Mouse (Mus musculus) intestine, embryonic 16.5 days (tissue): ENCODE data around the gene Nckipsd. TPM values are rescaled to one million over a fixed set of nuclear protein-coding genes. Genes with fewer than 3 reads are reported as not detected.
A peak's percentile ranks its signal among the peaks of the same experiment; 100 is the strongest.

ENCODE experiments used
- ATAC-seq: fragments of 200-750 bp; cut with Nextera tagmentation; 2 replicates; pipeline ENCODE4 v1.8.0; 2017; ENCODE audit warnings: moderate TSS enrichment, moderate library complexity
- H3K27ac ChIP-seq: fragments of 300-500 bp; sonication (generic); 2 replicates; pipeline ENCODE4 v1.5.1; 2014; ENCODE audit warnings: mild to moderate bottlenecking, low read length
- H3K27me3 ChIP-seq: fragments of 300-500 bp; sonication (generic); replicated peaks from 2 replicates; pipeline ENCODE4 v1.6.1; 2014; ENCODE audit warnings: low read length, control low read depth, mixed read lengths; ENCODE audit not compliant: control insufficient read depth, insufficient read depth
- H3K36me3 ChIP-seq: fragments of 300-500 bp; sonication (generic); 2 replicates; pipeline ENCODE4 v1.6.1; 2014; ENCODE audit warnings: low read length, control low read depth; ENCODE audit not compliant: control insufficient read depth, insufficient read depth
- H3K4me1 ChIP-seq: fragments of 300-500 bp; sonication (generic); 2 replicates; pipeline ENCODE4 v1.6.1; 2014; ENCODE audit warnings: low read length, control low read depth, mixed read lengths; ENCODE audit not compliant: control insufficient read depth, insufficient read depth
- H3K4me2 ChIP-seq: fragments of 300-500 bp; sonication (generic); 2 replicates; pipeline ENCODE4 v1.6.1; 2014; ENCODE audit warnings: low read depth, low read length, control low read depth
- H3K4me3 ChIP-seq: fragments of 300-500 bp; sonication (generic); 2 replicates; pipeline ENCODE4 v1.5.1; 2014; ENCODE audit warnings: mild to moderate bottlenecking, low read length
- H3K9ac ChIP-seq: fragments of 300-500 bp; sonication (generic); 2 replicates; pipeline ENCODE4 v1.6.1; 2014; ENCODE audit warnings: low read depth, low read length
- H3K9me3 ChIP-seq: fragments of 300-500 bp; sonication (generic); 2 replicates; pipeline ENCODE4 v1.6.1; 2016; ENCODE audit warnings: low read length, control low read depth; ENCODE audit not compliant: control insufficient read depth
- WGBS: fragments of 180-500 bp; shearing (Covaris S2); extraction: QIAGEN DNeasy Blood & Tissue Kit; methylation state at CpG from one replicate; pipeline ENCODE4 v1.1.7; 2014; 5-methylcytosine and 5-hydroxymethylcytosine counted together
- polyA plus RNA-seq: library from polyadenylated mRNA; unstranded; fragments of >200 nt; fragmentation: Nextera tagmentation; extraction: Ambion mirVana; gene quantifications from 2 replicates; pipeline ENCODE4 v1.2.1, GENCODE M21; 2015

Nckipsd gene
- 11.3 and 14.5 TPM in 2 replicates for polyA plus RNA-seq

DNA sequence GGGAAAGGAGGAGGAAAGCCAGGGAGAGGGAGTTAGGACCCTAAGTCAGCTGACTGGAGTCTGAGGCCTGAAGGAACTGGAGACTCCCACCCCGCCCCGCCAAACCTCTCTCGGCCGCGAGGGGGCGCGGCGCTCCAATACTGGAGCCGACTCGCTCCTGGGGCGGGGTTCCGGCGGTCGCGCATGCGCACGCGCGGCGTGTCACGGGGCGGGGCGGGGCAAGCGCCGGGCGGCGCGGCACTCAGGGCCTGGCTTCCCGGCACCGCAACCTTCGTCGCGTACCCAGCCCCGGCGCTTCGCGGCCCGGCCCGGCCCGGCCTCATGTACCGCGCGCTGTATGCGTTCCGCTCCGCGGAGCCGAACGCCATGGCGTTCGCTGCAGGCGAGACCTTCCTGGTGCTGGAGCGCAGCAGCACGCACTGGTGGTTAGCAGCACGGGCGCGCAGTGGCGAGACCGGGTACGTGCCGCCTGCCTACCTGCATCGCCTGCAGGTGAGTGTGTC lies at the start of gene Nckipsd:
Nckipsd (plus strand) TSS at position 206 of the 503 bp plus-strand sequence.
- Histone ChIP-seq H3K9ac (peak within 1 kb of the TSS; percentile 88), H3K36me3 (peaks cover 22% of the 10 kb centered on the region), H3K4me2 (peak within 1 kb of the TSS; percentile 92), H3K4me1 (peaks cover 15% of the 10 kb centered on the region), H3K9me3 (no peaks in the 10 kb centered on the region), H3K27ac (peak within 1 kb of the TSS; percentile 1; the same call in 1 of the 2 replicates), H3K27me3 (no peaks in the 10 kb centered on the region), H3K4me3 (peak within 1 kb of the TSS; percentile 83)
- WGBS: under 1% methylated on average over 62 of the region's 62 CpGs
- ATAC-seq: peak; percentile 92

DNA sequence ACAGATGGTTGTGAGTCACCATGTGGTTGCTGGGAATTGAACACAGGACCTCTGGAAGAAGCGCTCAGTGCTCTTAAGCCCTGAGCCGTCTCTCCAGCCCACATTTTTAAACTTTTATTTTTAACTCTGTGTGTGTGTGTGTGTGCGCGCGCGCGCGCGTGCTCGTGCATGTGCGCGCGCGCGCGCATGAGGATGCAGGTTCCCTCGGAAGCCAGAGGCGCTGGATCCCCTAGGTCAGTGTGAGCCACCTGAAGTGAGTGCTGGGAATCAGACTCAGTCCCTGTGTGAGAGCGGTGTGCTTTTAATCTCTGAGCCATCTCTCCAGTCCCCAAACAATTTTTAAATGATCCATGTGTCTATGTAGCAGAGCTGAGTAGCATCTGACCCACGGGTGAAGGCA lies 49.0 kb upstream of the Nckipsd start:
- Histone ChIP-seq H3K36me3 (no peaks in the 10 kb centered on the region), H3K9me3 (no peaks in the 10 kb centered on the region; the same call in 1 of the 2 replicates), H3K27ac (no peak overlapping the region), H3K27me3 (no peaks in the 10 kb centered on the region), H3K4me1 (no peaks in the 10 kb centered on the region), H3K4me3 (no peak overlapping the region), H3K9ac (no peak overlapping the region), H3K4me2 (no peak overlapping the region)
- WGBS: 93% methylated on average over 20 of the region's 20 CpGs
- no peak for ATAC-seq

GRCm38 (mm10) chr9:108759805-108760204 lies 48.4 kb upstream of the Nckipsd start:
- Histone ChIP-seq H3K4me1 (no peaks in the 10 kb centered on the region), H3K36me3 (no peaks in the 10 kb centered on the region), H3K27ac (no peak overlapping the region), H3K9ac (no peak overlapping the region), H3K4me2 (no peak overlapping the region), H3K27me3 (no peaks in the 10 kb centered on the region), H3K9me3 (no peaks in the 10 kb centered on the region; the same call in 1 of the 2 replicates), H3K4me3 (no peak overlapping the region)
- 59% methylated on average over 2 of the region's 2 CpGs for whole genome bisulfite sequencing
- no peak for ATAC-seq

GRCm38 (mm10) chr9:108761561-108761960 lies 46.6 kb upstream of the Nckipsd start:
- no peaks in the 10 kb centered on the region for H3K27me3 ChIP-seq
- ATAC-seq: no peak
- no peak overlapping the region for H3K9ac ChIP-seq
- H3K4me3 ChIP-seq: no peak overlapping the region
- no peaks in the 10 kb centered on the region for H3K4me1 ChIP-seq
- H3K36me3 ChIP-seq: no peaks in the 10 kb centered on the region
- no peak overlapping the region for H3K27ac ChIP-seq
- no peaks in the 10 kb centered on the region; the same call in 1 of the 2 replicates for H3K9me3 ChIP-seq
- H3K4me2 ChIP-seq: no peak overlapping the region

DNA sequence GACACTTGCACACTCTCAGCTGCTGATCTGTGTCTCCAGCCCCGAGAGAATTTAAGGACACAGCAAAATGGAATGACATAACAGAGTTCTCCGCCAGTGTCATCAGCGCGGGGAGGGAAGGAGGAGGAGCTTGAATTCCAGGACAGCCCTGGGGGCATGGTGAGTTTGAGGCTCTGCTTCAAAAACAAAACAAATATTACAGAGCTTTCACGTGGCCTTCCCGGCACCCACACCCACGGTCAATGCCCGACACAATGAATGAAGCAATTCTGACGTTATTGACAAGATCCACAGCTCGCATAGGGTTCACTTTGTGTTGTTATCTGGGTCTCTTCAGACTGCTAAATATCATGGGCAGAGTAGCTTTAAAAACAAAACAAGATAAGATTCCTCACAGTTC lies 43.2 kb upstream of the Nckipsd start:
- no peaks in the 10 kb centered on the region for H3K4me1 ChIP-seq
- no peaks in the 10 kb centered on the region for H3K27me3 ChIP-seq
- H3K9me3 ChIP-seq: no peaks in the 10 kb centered on the region
- ATAC-seq: no peak
- H3K36me3 ChIP-seq: no peaks in the 10 kb centered on the region
- no peak overlapping the region for H3K27ac ChIP-seq
- WGBS: 60% methylated on average over 10 of the region's 10 CpGs
- no peak overlapping the region for H3K4me2 ChIP-seq
- no peak overlapping the region for H3K9ac ChIP-seq
- no peak overlapping the region for H3K4me3 ChIP-seq

- Histone ChIP-seq H3K36me3 (no peaks in the 10 kb centered on the region), H3K9me3 (no peaks in the 10 kb centered on the region), H3K27ac (no peak overlapping the region), H3K4me1 (0 out of 2 replicates have a peak, but pooled peaks cover 4% of the 10 kb centered on the region), H3K4me2 (no peak overlapping the region), H3K9ac (no peak overlapping the region), H3K4me3 (no peak overlapping the region), H3K27me3 (no peaks in the 10 kb centered on the region)
- no peak for ATAC-seq
- WGBS: 84% methylated on average over 4 of the region's 4 CpGs
These were observed 31.6 kb upstream of the Nckipsd start for GRCm38 (mm10) chr9:108776614-108777013.

GRCm38 (mm10) chr9:108777276-108777675 lies 30.9 kb upstream of the Nckipsd start:
- no peaks in the 10 kb centered on the region for H3K27me3 ChIP-seq
- 0 out of 2 replicates have a peak, but pooled peaks cover 4% of the 10 kb centered on the region for H3K4me1 ChIP-seq
- no peaks in the 10 kb centered on the region for H3K9me3 ChIP-seq
- ATAC-seq: no peak
- no peak overlapping the region for H3K4me2 ChIP-seq
- no peak overlapping the region for H3K27ac ChIP-seq
- 73% methylated on average over 4 of the region's 4 CpGs for WGBS
- no peak overlapping the region for H3K4me3 ChIP-seq
- H3K36me3 ChIP-seq: no peaks in the 10 kb centered on the region
- H3K9ac ChIP-seq: no peak overlapping the region

DNA sequence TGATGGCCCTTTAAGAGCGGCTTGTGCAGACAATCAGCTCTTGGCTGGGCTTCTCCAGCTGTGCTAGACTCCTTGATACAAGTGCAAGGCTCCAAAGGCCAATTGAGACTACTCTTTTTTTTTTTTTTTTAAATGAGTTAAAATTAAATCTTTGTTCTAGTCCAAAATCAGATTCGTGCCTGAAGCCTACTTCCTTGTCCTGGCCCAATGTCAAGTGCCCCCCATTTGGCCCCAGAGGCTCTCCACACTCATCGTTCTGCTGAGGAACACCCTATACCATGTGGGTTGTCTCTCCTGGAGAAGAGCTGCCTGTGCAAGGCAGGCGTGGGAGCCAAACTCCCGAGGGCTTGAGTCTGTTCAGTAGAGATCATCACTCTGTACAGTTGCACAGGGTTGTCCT lies 27.2 kb upstream of the Nckipsd start:
- H3K4me2 ChIP-seq: no peak overlapping the region

DNA sequence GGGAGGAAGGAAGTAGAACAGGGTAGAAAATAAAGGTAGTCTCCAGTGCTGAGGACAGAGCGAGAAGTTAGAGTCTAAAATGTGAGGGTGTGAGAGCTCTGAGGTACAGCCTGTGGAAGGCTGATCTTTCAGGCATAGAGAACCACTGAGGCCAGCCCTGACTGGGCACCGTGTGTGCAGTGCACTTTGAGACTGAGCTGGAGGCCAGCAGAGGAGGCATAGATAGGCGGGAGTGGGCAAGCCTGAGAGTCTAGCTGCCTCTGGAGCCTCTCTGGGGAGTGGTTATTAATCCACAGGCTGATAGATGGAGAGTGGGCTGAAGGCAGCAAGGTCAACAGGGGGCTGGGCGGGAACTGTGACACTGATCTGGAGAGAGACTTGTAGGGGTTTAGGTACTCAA lies 26.3 kb upstream of the Nckipsd start:
- peak; percentile 63 for ATAC-seq
- Histone ChIP-seq H3K27ac (peak overlapping the region; percentile 65), H3K4me2 (no peak overlapping the region), H3K4me3 (no peak overlapping the region), H3K36me3 (no peaks in the 10 kb centered on the region), H3K27me3 (no peaks in the 10 kb centered on the region), H3K9me3 (no peaks in the 10 kb centered on the region), H3K9ac (no peak overlapping the region), H3K4me1 (peaks cover 21% of the 10 kb centered on the region)
- 47% methylated on average over 4 of the region's 4 CpGs for WGBS

More for the DNA sequence above, 27.2 kb upstream of the Nckipsd start:
- H3K9me3 ChIP-seq: no peaks in the 10 kb centered on the region
- 45% methylated on average over 5 of the region's 5 CpGs for WGBS
- no peak overlapping the region for H3K9ac ChIP-seq
- H3K27ac ChIP-seq: peak overlapping the region; percentile 47
- no peaks in the 10 kb centered on the region for H3K27me3 ChIP-seq
- H3K36me3 ChIP-seq: no peaks in the 10 kb centered on the region
- peaks cover 14% of the 10 kb centered on the region for H3K4me1 ChIP-seq
- no peak for ATAC-seq
- H3K4me3 ChIP-seq: no peak overlapping the region
